Mouse (Mus musculus) monocyte, adult 2 months (primary cell): ENCODE measurements around the gene P2rx1.
A peak's percentile ranks its signal among the peaks of the same experiment; 100 is the strongest.

ENCODE experiments used
- DNase-seq, 2 experiments: peaks; one replicate each; pipeline ENCODE4 v3.0.0; 2022; ENCODE audit warnings: low spot score in 2 of 2, low read depth in 1 of 2

P2rx1 gene

GRCm38 (mm10) chr11:73020953-73021800 is 22.3 kb downstream of the P2rx1 start:
- no peak for DNase-seq

- DNase-seq, result no peak
Observed at GRCm38 (mm10) chr11:73023099-73023498, 24.2 kb downstream of the P2rx1 start.

GRCm38 (mm10) chr11:73023827-73024226 is 24.9 kb downstream of the P2rx1 start:
- no peak for DNase-seq

GRCm38 (mm10) chr11:73024236-73024904 is 25.5 kb downstream of the P2rx1 start:
- peak; percentile 79 to 82 for DNase-seq

- no peak for DNase-seq
Observed at GRCm38 (mm10) chr11:73026961-73027360, 28.1 kb downstream of the P2rx1 start.

GRCm38 (mm10) chr11:73030821-73031498 is 32.1 kb downstream of the P2rx1 start:
- DNase-seq, result peak; percentile 45 to 66

- DNase-seq, result no peak
Observed at GRCm38 (mm10) chr11:73031536-73031935, 32.6 kb downstream of the P2rx1 start.

- no peak for DNase-seq
Observed at GRCm38 (mm10) chr11:73036077-73036476, 37.2 kb downstream of the P2rx1 start.

GRCm38 (mm10) chr11:73036889-73037288 is 38.0 kb downstream of the P2rx1 start:
- DNase-seq, result no peak

GRCm38 (mm10) chr11:73037691-73038090 is 38.8 kb downstream of the P2rx1 start:
- DNase-seq, result no peak

- DNase-seq, result peak in 1 of 2 experiments; percentile 32
Observed at GRCm38 (mm10) chr11:73039102-73039799, 40.3 kb downstream of the P2rx1 start.

GRCm38 (mm10) chr11:73044229-73044755 is 45.4 kb downstream of the P2rx1 start:
- no peak for DNase-seq

GRCm38 (mm10) chr11:73044789-73045188 is 45.9 kb downstream of the P2rx1 start:
- no peak for DNase-seq

GRCm38 (mm10) chr11:73047542-73047996 is 48.7 kb downstream of the P2rx1 start, which contains the start of gene Ncbp3:
Ncbp3 (plus strand) TSS chr11:73047783.
- DNase-seq, result peak; percentile 90 to 94

GRCm38 (mm10) chr11:73048030-73048876 is 49.4 kb downstream of the P2rx1 start:
- DNase-seq, result no peak

GRCm38 (mm10) chr11:73049335-73049734 is 50.4 kb downstream of the P2rx1 start:
- peak; percentile 26 to 43 for DNase-seq

GRCm38 (mm10) chr11:73052795-73053194 is 53.9 kb downstream of the P2rx1 start:
- DNase-seq, result no peak

GRCm38 (mm10) chr11:73057701-73058100 is 58.8 kb downstream of the P2rx1 start:
- DNase-seq, result no peak

GRCm38 (mm10) chr11:73059630-73060029 is 60.7 kb downstream of the P2rx1 start:
- DNase-seq, result no peak

GRCm38 (mm10) chr11:73061413-73061812 is 62.5 kb downstream of the P2rx1 start:
- DNase-seq, result no peak
